Mouse (Mus musculus): Measurements from ENCODE around the gene Rad51d.

- TF ChIP-seq CTCF (IDR thresholded peaks at IDR 0.05; ENCODE audit: low read depth, low read length) (no peak), POLR2A (IDR thresholded peaks at IDR 0.05; ENCODE audit: insufficient read depth, low read length) (no peak)
These were observed 11.3 kb upstream of the Rad51d start for GRCm38 (mm10) chr11:82901606-82902310.

Measured in ES-Bruce4 (cell line).